Mouse (Mus musculus): ENCODE measurements around the gene Upf1.

Gene Upf1

GRCm38 (mm10) chr8:70353194-70353817, at the start of gene Upf1:
Gene Upf1, minus strand, starts transcription at chr8:70353278.
- peak; percentile 99 for DNase-seq (ENCODE audit: low read depth, low spot score)

GRCm38 (mm10) chr8:70397611-70398563, 44.8 kb upstream of the Upf1 start:
- no peak for DNase-seq (ENCODE audit: low read depth, low spot score)

GRCm38 (mm10) chr8:70396184-70396583, 43.1 kb upstream of the Upf1 start:
- no peak for DNase-seq (ENCODE audit: low read depth, low spot score)

GRCm38 (mm10) chr8:70395649-70396048, 42.6 kb upstream of the Upf1 start:
- no peak for DNase-seq (ENCODE audit: low read depth, low spot score)

DNA sequence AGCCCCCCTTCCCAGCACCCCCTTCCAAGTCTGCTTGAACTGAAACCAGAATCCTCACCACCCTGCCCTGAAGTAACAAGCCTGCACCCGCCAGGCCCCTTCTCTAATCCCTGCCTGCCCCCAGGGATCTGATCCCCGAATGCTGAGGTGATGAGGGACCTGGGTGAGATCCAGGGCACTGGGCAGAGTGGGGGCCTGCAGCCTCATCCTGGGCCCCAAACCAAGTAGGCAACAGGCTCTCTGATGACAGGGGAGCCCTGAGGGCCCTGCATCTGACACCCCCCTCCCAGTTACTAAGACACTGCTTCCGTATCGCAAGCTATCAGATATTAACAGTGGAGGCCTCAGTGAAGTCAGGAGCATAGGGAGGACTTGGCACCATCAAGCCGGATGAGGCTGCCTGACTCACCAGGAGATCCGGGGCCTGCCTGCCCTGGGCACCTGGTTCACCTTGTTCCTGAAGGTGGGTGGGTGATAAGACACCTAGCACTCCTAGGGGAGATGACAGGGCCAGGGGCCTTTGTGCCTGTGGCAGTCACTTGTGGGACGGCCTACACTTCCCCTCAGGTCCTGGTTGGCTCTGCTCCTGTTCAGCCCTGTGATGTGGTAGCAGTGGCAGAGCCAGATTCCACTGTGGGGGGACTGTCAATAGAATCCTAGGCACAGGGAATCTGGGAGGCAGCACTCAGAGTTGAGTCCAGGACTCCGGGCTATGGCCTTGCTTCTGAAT, 41.4 kb upstream of the Upf1 start:
- DNase-seq (ENCODE audit: low read depth, low spot score): no peak

- DNase-seq (ENCODE audit: low read depth, low spot score): no peak
Measured at GRCm38 (mm10) chr8:70393087-70393486, 40.0 kb upstream of the Upf1 start.

DNA sequence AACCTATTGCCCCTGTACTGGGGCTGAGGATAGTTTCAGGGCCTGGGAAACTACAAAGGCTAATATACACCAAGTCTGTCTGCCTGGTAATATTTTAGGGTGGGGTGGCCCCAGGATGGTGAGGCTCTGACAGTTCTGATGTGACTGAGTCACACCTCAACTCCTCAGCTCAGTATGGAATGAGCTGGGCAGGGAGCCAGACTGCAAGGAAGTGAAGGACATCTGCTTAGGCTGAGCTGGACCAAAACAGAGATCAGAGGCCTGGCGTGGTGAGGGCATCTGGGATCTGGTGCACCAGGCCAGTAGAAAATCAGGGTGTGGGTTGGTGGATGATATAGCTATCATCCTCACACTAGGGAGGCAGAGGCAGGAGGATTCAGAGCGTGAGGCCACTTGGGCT, 36.6 kb upstream of the Upf1 start:
- DNase-seq (ENCODE audit: low read depth, low spot score): no peak

GRCm38 (mm10) chr8:70383287-70383686, 30.2 kb upstream of the Upf1 start:
- DNase-seq (ENCODE audit: low read depth, low spot score): peak; percentile 43

- DNase-seq (ENCODE audit: low read depth, low spot score): no peak
Measured at GRCm38 (mm10) chr8:70380069-70380468, 27.0 kb upstream of the Upf1 start.

GRCm38 (mm10) chr8:70377049-70377448, 24.0 kb upstream of the Upf1 start:
- no peak for DNase-seq (ENCODE audit: low read depth, low spot score)

- no peak for DNase-seq (ENCODE audit: low read depth, low spot score)
Measured at GRCm38 (mm10) chr8:70376275-70376741, 23.2 kb upstream of the Upf1 start.

DNA sequence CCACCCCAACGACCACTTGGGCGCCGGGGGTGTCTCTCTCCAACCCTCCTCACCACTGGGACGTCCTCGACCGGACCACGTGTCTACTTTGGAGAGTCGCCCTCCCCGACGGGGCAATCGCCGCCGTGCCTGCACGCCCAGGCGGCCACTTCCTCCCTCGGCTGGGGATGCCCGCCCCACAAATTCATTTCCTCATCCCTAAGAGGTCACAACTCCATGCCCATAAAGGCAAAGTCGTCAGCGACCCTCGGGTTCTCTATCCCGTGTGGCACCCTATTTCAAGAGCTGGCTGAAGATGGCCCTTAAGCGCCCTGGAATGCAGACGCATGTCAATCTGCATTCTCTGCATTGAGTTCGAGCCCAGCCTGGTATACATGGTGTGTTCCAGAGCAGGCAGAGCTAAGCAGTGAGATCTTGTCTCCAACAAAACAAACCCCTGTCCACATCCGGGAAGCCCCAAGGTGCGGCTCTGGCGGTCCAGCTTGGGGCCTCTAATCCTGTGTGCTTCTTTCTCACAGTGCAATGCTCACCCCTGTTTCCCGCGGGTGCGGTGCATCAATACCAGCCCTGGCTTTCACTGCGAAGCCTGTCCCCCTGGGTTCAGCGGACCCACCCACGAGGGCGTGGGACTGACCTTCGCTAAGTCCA, 22.3 kb upstream of the Upf1 start:
- DNase-seq (ENCODE audit: low read depth, low spot score): no peak

DNA sequence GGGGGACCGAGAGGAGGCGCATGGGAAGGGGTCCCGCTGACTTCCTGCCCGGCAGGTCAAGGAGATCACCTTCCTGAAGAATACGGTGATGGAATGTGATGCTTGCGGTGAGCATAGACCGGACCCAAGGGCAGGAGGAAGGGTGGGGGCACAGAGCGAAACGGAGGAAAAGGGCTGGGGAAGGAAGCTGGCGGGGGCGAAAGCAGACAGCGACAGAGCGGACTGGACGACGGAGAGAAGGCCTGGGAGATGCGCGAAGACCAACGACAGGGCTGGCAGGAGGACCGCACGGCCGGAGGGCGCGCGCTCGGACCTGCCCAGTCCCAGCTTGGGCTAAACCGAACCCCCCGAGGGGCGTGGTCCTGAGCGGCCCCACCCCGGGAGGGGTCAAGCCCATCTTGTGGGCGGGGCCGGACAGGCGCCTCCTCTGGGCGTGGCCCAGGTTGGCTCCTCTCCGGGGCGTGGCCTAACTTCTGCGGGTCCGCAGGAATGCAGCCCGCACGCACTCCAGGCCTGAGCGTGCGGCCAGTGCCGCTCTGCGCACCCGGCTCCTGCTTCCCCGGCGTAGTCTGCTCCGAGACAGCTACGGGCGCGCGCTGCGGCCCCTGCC, 21.3 kb upstream of the Upf1 start:
- peak; percentile 66 for DNase-seq (ENCODE audit: low read depth, low spot score)

DNA sequence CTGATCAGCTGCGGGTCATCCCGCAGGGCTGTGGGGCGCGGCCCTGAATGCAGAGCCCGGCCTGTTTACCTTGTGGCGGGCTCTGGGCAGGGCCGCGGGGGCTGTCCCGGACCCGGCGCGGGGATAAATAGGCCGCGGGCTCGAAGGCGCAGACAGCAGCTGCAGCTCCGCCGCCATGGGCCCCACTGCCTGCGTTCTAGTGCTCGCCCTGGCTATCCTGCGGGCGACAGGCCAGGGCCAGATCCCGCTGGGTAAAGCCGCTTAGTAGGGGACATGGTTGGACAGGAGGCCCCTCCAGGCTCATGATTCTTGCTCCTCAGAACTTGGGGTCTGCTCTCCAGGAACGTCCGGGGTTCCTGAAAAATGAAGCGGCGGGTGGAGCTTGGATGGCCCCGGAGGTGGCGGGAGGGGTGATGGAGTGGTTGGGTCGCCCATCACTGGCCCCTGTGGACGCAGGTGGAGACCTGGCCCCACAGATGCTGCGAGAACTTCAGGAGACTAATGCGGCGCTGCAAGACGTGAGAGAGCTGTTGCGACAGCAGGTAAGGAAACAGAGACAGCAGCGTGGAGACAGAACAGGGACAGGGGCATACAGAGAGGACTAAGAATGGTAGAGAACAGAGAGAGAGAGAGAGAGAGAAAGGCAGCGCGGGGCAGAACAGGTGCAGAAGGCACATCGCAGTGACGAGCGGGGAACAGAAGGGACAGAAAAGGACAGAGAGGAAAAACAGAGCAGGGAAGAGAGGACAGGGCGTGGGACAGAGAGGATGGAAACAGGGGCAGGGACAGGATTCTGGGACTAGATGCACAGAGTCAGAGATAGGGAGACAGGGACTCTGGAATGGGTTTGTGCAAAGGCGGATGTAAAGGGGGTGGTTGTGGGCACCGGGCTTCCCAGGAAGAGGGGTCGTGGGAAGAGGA, 20.6 kb upstream of the Upf1 start, which contains the start of gene Comp:
Comp (plus strand) TSS at position 162 of the 921 bp plus-strand sequence.
- no peak for DNase-seq (ENCODE audit: low read depth, low spot score)

- DNase-seq (ENCODE audit: low read depth, low spot score): no peak
Measured at GRCm38 (mm10) chr8:70371951-70372350, 18.9 kb upstream of the Upf1 start.

GRCm38 (mm10) chr8:70370476-70370875, 17.4 kb upstream of the Upf1 start:
- DNase-seq (ENCODE audit: low read depth, low spot score): no peak

- DNase-seq (ENCODE audit: low read depth, low spot score): no peak
Measured at GRCm38 (mm10) chr8:70366588-70366987, 13.5 kb upstream of the Upf1 start.

DNA sequence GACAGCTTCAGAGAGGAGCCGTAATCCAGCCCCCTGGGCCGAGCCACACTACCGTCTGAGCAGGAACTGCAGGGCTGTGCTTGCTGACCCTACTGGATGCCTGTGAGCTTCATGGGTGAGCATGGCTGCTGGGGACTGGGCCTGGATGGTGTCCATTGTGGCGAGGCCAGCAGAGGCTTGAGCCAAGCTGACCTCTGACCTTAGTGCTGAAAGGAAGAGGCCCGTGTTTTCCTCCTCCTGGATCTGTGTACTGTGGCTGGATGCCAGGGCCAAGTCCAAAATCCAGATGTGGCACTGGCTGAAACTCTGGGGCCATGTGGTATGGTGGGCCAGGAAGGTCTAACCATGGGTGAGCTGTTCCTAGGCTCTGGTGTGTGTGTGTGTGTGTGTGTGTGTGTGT, 11.0 kb upstream of the Upf1 start:
- DNase-seq (ENCODE audit: low read depth, low spot score): no peak

GRCm38 (mm10) chr8:70361484-70362032, 8.5 kb upstream of the Upf1 start:
- no peak for DNase-seq (ENCODE audit: low read depth, low spot score)

DNA sequence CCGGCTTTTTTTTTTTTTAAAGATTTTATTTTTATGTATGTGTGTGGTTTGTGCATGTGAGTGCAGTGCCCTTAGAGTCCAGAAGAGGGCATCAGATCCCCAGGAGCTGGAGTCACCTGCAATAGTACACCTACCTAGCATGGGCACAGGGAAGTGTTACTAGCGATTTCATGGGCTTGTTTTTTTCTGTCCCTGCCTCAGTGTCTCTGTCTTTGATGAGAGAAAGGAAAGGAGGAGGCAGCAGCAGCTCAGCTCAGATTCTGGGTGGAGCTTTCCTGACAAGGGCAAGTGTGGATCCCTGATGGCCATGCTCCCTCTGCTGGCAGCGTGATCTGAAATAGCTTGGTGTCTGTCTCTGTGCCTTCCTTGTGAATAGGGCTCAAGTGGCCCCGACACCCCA, 7.7 kb upstream of the Upf1 start:
- no peak for DNase-seq (ENCODE audit: low read depth, low spot score)
